Mouse (Mus musculus) myocyte (in vitro differentiated cells): Measurements from ENCODE around the gene Ogfod1. TPM values are rescaled to one million over a fixed set of nuclear protein-coding genes. Genes with fewer than 3 reads are reported as not detected.

Source experiments
- H3K27me3 ChIP-seq: one replicate; pipeline ENCODE4 v1.6.1; 2011; ENCODE audit not compliant: control insufficient read depth, insufficient read depth, insufficient read length
- H3K36me3 ChIP-seq: one replicate; pipeline ENCODE4 v1.6.1; 2011; ENCODE audit not compliant: control insufficient read depth, insufficient read depth
- H3K4me2 ChIP-seq: one replicate; pipeline ENCODE4 v1.6.1; 2011; ENCODE audit warnings: low read depth, control low read depth
- H3K4me3 ChIP-seq: one replicate; pipeline ENCODE4 v1.5.1; 2011; ENCODE audit warnings: mild to moderate bottlenecking, control low read depth, moderate library complexity
- H3K79me2 ChIP-seq: one replicate; pipeline ENCODE4 v1.6.1; 2011; ENCODE audit not compliant: control insufficient read depth, insufficient read depth
- H3ac ChIP-seq: one replicate; pipeline ENCODE4 v1.6.1; 2011; ENCODE audit not compliant: control insufficient read depth, insufficient read length
- CEBPB ChIP-seq: IDR thresholded peaks from 2 replicates; pipeline ENCODE4 v1.6.1; 2011; ENCODE audit warnings: mild to moderate bottlenecking, moderate library complexity; ENCODE audit not compliant: poor library complexity, insufficient read depth, severe bottlenecking
- E2F4 ChIP-seq: IDR thresholded peaks from one replicate; pipeline ENCODE4 v1.6.1; 2011; ENCODE audit warnings: mild to moderate bottlenecking, control low read depth, moderate library complexity; ENCODE audit not compliant: insufficient read depth
- MAX ChIP-seq: IDR thresholded peaks from one replicate; pipeline ENCODE4 v1.6.1; 2011; ENCODE audit warnings: low read depth, mild to moderate bottlenecking, control low read depth
- MYOD1 ChIP-seq, 3 experiments: IDR thresholded peaks; one replicate each; pipeline ENCODE4 v1.6.1; 2011; ENCODE audit warnings: control low read depth in 2 of 3, low read depth in 2 of 3, mild to moderate bottlenecking in 2 of 3, moderate library complexity in 1 of 3; ENCODE audit not compliant: insufficient read length in 2 of 3, control insufficient read depth in 1 of 3
- MYOG ChIP-seq, 3 experiments: IDR thresholded peaks; one replicate each; pipeline ENCODE4 v1.6.1; 2011; ENCODE audit warnings: control low read depth in 2 of 3, low read depth in 2 of 3, mild to moderate bottlenecking in 2 of 3; ENCODE audit not compliant: insufficient read length in 2 of 3, control insufficient read depth in 1 of 3, insufficient read depth in 1 of 3
- POLR2A ChIP-seq: IDR thresholded peaks from one replicate; pipeline ENCODE4 v1.6.1; 2011; ENCODE audit warnings: low read depth, mild to moderate bottlenecking, control low read depth, moderate library complexity; ENCODE audit not compliant: insufficient read length
- POLR2AphosphoS2 ChIP-seq: IDR thresholded peaks from one replicate; pipeline ENCODE4 v1.6.1; 2011; ENCODE audit warnings: low read depth, control low read depth; ENCODE audit not compliant: insufficient read length
- REST ChIP-seq: IDR thresholded peaks from one replicate; pipeline ENCODE4 v1.6.1; 2011; ENCODE audit warnings: mild to moderate bottlenecking, control low read depth, moderate library complexity; ENCODE audit not compliant: insufficient read depth, insufficient read length
- SRF ChIP-seq: IDR thresholded peaks from one replicate; pipeline ENCODE4 v1.6.1; 2011; ENCODE audit warnings: low read depth; ENCODE audit not compliant: control insufficient read depth, insufficient read length
- TCF12 ChIP-seq: IDR thresholded peaks from one replicate; pipeline ENCODE4 v1.6.1; 2011; ENCODE audit warnings: mild to moderate bottlenecking, control low read depth; ENCODE audit not compliant: poor library complexity, insufficient read depth, severe bottlenecking
- TCF3 ChIP-seq: IDR thresholded peaks from one replicate; pipeline ENCODE4 v1.6.1; 2011; ENCODE audit warnings: low read depth, control low read depth; ENCODE audit not compliant: insufficient read length
- USF1 ChIP-seq: IDR thresholded peaks from one replicate; pipeline ENCODE4 v1.6.1; 2011; ENCODE audit warnings: low read depth, mild to moderate bottlenecking, control low read depth, moderate library complexity
- polyA plus RNA-seq: library from polyadenylated mRNA; unstranded; fragments of >200 nt; fragmentation: generic; extraction: Trizol; gene quantifications from one replicate; pipeline ENCODE4 v1.2.1, GENCODE M21; 2012; ENCODE audit warnings: missing spikeins

Gene Ogfod1
- polyA plus RNA-seq, 1 experiment: 15.6 TPM

- no peak overlapping the region for H3ac ChIP-seq
- H3K4me2 ChIP-seq: no peak overlapping the region
- TF ChIP-seq MAX (no peak), POLR2AphosphoS2 (no peak), SRF (no peak), USF1 (no peak), TCF3 (no peak), REST (no peak), E2F4 (no peak), TCF12 (no peak), CEBPB (no peak)
- no peaks in the 10 kb centered on the region for H3K27me3 ChIP-seq
- H3K4me3 ChIP-seq: no peak overlapping the region
- H3K79me2 ChIP-seq: no peaks in the 10 kb centered on the region
- H3K36me3 ChIP-seq: no peaks in the 10 kb centered on the region
Observed at GRCm38 (mm10) chr8:94094281-94094680, 57.3 kb downstream of the Ogfod1 start.

GRCm38 (mm10) chr8:94098081-94098974 is 61.3 kb downstream of the Ogfod1 start, which contains the start of gene Bbs2:
Gene Bbs2 (minus strand): TSS chr8:94098928.
- peak within 1 kb of the TSS; percentile 30 for H3K4me3 ChIP-seq
- TF ChIP-seq E2F4 (no peak), REST (peak; percentile 30), TCF3 (no peak), TCF12 (no peak), MYOG (IDR thresholded peaks at IDR 0.05; ENCODE audit: control insufficient read depth in 1 of 3, insufficient read depth in 1 of 3, insufficient read length in 2 of 3, low read depth in 2 of 3) (peak in 1 of 3 experiments; percentile 37), CEBPB (no peak), USF1 (no peak), SRF (peak; percentile 13), MAX (no peak), POLR2A (peak; percentile 99), POLR2AphosphoS2 (peak; percentile 98), MYOD1 (IDR thresholded peaks at IDR 0.05; ENCODE audit: control insufficient read depth in 1 of 3, insufficient read length in 2 of 3, low read depth in 2 of 3) (peak in 1 of 3 experiments; percentile 17)
- no peaks in the 10 kb centered on the region for H3K36me3 ChIP-seq
- H3K27me3 ChIP-seq: no peaks in the 10 kb centered on the region
- peak within 1 kb of the TSS; percentile 8 for H3ac ChIP-seq
- H3K79me2 ChIP-seq: no peaks in the 10 kb centered on the region
- H3K4me2 ChIP-seq: peak within 1 kb of the TSS; percentile 95

- Histone ChIP-seq H3K27me3 (no peaks in the 10 kb centered on the region), H3ac (peak overlapping the region; percentile 8), H3K36me3 (no peaks in the 10 kb centered on the region), H3K79me2 (no peaks in the 10 kb centered on the region), H3K4me2 (peak overlapping the region; percentile 95), H3K4me3 (peak overlapping the region; percentile 30)
- TF ChIP-seq E2F4: no peak
- TF ChIP-seq POLR2AphosphoS2: no peak
- TF ChIP-seq TCF3: no peak
- TF ChIP-seq MYOD1 (IDR thresholded peaks at IDR 0.05; ENCODE audit: control insufficient read depth in 1 of 3, insufficient read length in 2 of 3, low read depth in 2 of 3): no peak
- TF ChIP-seq USF1: no peak
- no peak for TF ChIP-seq MAX
- TF ChIP-seq POLR2A: no peak
Observed at GRCm38 (mm10) chr8:94098996-94099395, 62.0 kb downstream of the Ogfod1 start.

- H3K4me2 ChIP-seq: no peak overlapping the region
- TF ChIP-seq E2F4 (no peak), POLR2A (no peak), MAX (no peak), TCF3 (no peak), USF1 (no peak), MYOG (IDR thresholded peaks at IDR 0.05; ENCODE audit: control insufficient read depth in 1 of 3, insufficient read depth in 1 of 3, insufficient read length in 2 of 3, low read depth in 2 of 3) (no peak), REST (no peak), MYOD1 (IDR thresholded peaks at IDR 0.05; ENCODE audit: control insufficient read depth in 1 of 3, insufficient read length in 2 of 3, low read depth in 2 of 3) (no peak), TCF12 (no peak), SRF (no peak), CEBPB (no peak), POLR2AphosphoS2 (no peak)
Observed at GRCm38 (mm10) chr8:94104146-94104545, 67.1 kb downstream of the Ogfod1 start.

GRCm38 (mm10) chr8:94107871-94108270 is 70.9 kb downstream of the Ogfod1 start:
- H3K4me3 ChIP-seq: no peak overlapping the region
- peak overlapping the region; percentile 47 for H3K4me2 ChIP-seq
- no peaks in the 10 kb centered on the region for H3K27me3 ChIP-seq
- H3ac ChIP-seq: no peak overlapping the region
- H3K36me3 ChIP-seq: no peaks in the 10 kb centered on the region
- no peak for TF ChIP-seq CEBPB
- TF ChIP-seq TCF12: no peak
- no peak for TF ChIP-seq POLR2A
- TF ChIP-seq TCF3: no peak
- TF ChIP-seq MAX: no peak
- no peak for TF ChIP-seq POLR2AphosphoS2
- TF ChIP-seq MYOD1 (IDR thresholded peaks at IDR 0.05; ENCODE audit: control insufficient read depth in 1 of 3, insufficient read length in 2 of 3, low read depth in 2 of 3): no peak
- no peak for TF ChIP-seq SRF
- no peak for TF ChIP-seq USF1
- no peak for TF ChIP-seq E2F4
- TF ChIP-seq MYOG (IDR thresholded peaks at IDR 0.05; ENCODE audit: control insufficient read depth in 1 of 3, insufficient read depth in 1 of 3, insufficient read length in 2 of 3, low read depth in 2 of 3): no peak
- no peak for TF ChIP-seq REST
- H3K79me2 ChIP-seq: no peaks in the 10 kb centered on the region

More at GRCm38 (mm10) chr8:94104146-94104545, 67.1 kb downstream of the Ogfod1 start:
- Histone ChIP-seq H3K4me3 (no peak overlapping the region), H3K79me2 (no peaks in the 10 kb centered on the region), H3K27me3 (no peaks in the 10 kb centered on the region), H3K36me3 (no peaks in the 10 kb centered on the region), H3ac (no peak overlapping the region)
